Mouse (Mus musculus): ENCODE results near the gene Rbms2. TPM values are rescaled to one million over a fixed set of nuclear protein-coding genes. Genes with fewer than 3 reads are reported as not detected.

The Rbms2 gene
- polyA plus RNA-seq (2014; fragmentation: Nextera tagmentation; extraction: Ambion mirVana), result 5.0 and 7.1 TPM in 2 replicates

- Histone ChIP-seq H3K4me1 (ENCODE audit: control insufficient read depth, insufficient read depth, low read length) (peaks cover 10% of the 10 kb centered on the region), H3K4me2 (ENCODE audit: low read length) (no peak within 1 kb of the TSS), H3K27ac (replicated peaks; ENCODE audit: low read depth, low read length) (no peak within 1 kb of the TSS), H3K27me3 (ENCODE audit: control insufficient read depth, insufficient read depth, low read length) (no peaks in the 10 kb centered on the region), H3K4me3 (replicated peaks; ENCODE audit: low read depth, low read length) (no peak within 1 kb of the TSS), H3K36me3 (ENCODE audit: control insufficient read depth, insufficient read depth, low read length) (no peaks in the 10 kb centered on the region), H3K9me3 (ENCODE audit: control insufficient read depth, low read length) (no peaks in the 10 kb centered on the region), H3K9ac (replicated peaks; ENCODE audit: low read length) (no peak within 1 kb of the TSS)
- DNase-seq (no peak), ATAC-seq (ENCODE audit: low FRiP score, low TSS enrichment) (no peak)
- whole genome bisulfite sequencing, result 8% methylated on average over 6 of the region's 6 CpGs
These were observed at the start of gene Rbms2 for GRCm38 (mm10) chr10:128179989-128180388. Gene Rbms2 (minus strand): TSS chr10:128180297.

DNA sequence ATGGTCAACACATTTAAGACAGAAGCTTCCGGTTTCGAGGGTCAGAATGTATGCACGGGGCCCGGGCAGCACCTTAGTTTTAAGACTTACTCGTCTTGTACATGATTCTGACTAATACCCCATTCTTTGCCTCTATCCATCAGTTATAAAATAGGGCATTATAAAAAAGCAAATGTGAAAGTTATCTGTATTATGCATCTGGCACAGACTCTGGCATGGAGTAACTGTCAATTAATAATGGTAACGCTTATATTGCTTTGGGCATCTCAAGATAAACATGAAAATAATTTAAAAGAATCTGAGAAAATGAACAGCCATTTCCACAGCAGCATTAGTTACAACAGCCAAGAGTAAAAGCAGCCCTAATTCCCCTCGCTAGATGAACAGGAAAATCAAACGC, 47.9 kb upstream of the Rbms2 start:
- no peak for DNase-seq
- Histone ChIP-seq H3K27ac (replicated peaks; ENCODE audit: low read depth, low read length) (no peak overlapping the region), H3K4me2 (ENCODE audit: low read length) (no peak overlapping the region), H3K9me3 (ENCODE audit: control insufficient read depth, low read length) (no peaks in the 10 kb centered on the region), H3K4me1 (ENCODE audit: control insufficient read depth, insufficient read depth, low read length) (peaks cover 3% of the 10 kb centered on the region; the same call in 1 of the 2 replicates), H3K36me3 (ENCODE audit: control insufficient read depth, insufficient read depth, low read length) (no peaks in the 10 kb centered on the region), H3K27me3 (ENCODE audit: control insufficient read depth, insufficient read depth, low read length) (no peaks in the 10 kb centered on the region), H3K9ac (replicated peaks; ENCODE audit: low read length) (no peak overlapping the region), H3K4me3 (replicated peaks; ENCODE audit: low read depth, low read length) (no peak overlapping the region)
- no peak for ATAC-seq (ENCODE audit: low FRiP score, low TSS enrichment)
- 95% methylated on average over 8 of the region's 8 CpGs for WGBS

GRCm38 (mm10) chr10:128227592-128227991, 47.5 kb upstream of the Rbms2 start:
- no peak for ATAC-seq (ENCODE audit: low FRiP score, low TSS enrichment)
- H3K4me2 ChIP-seq (ENCODE audit: low read length), result no peak overlapping the region
- H3K27me3 ChIP-seq (ENCODE audit: control insufficient read depth, insufficient read depth, low read length), result no peaks in the 10 kb centered on the region
- no peak for DNase-seq
- H3K36me3 ChIP-seq (ENCODE audit: control insufficient read depth, insufficient read depth, low read length), result no peaks in the 10 kb centered on the region
- H3K27ac ChIP-seq (replicated peaks; ENCODE audit: low read depth, low read length), result no peak overlapping the region
- WGBS, result 89% methylated on average over 9 of the region's 9 CpGs
- H3K4me1 ChIP-seq (ENCODE audit: control insufficient read depth, insufficient read depth, low read length), result no peaks in the 10 kb centered on the region
- no peak overlapping the region for H3K4me3 ChIP-seq (replicated peaks; ENCODE audit: low read depth, low read length)
- no peaks in the 10 kb centered on the region for H3K9me3 ChIP-seq (ENCODE audit: control insufficient read depth, low read length)
- no peak overlapping the region for H3K9ac ChIP-seq (replicated peaks; ENCODE audit: low read length)

DNA sequence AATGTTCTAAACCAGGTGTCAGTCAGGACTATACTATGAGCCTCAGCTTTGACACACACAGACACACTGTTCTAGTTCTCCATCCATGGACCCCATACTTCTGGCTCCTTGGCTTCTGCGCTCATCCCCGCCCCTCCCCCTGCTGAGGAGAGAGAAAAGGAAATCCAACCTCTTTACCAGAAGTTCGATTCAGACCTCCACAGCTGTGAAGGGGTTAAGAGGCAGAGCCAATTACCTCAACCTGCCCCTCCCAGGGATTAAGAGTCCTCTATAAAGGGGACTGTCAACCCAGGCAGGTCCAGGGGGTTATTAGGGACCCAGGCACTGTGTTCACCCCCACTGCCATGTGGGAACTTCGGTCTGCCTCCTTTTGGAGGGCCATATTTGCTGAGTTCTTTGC, 45.4 kb upstream of the Rbms2 start, which contains the start of gene Mip:
Mip (plus strand) TSS at position 301 of the 400 bp plus-strand sequence.
- H3K9ac ChIP-seq (replicated peaks; ENCODE audit: low read length), result no peak within 1 kb of the TSS; the same call in 1 of the 2 replicates
- H3K4me1 ChIP-seq (ENCODE audit: control insufficient read depth, insufficient read depth, low read length), result no peaks in the 10 kb centered on the region
- whole genome bisulfite sequencing, result 31% methylated on average over 4 of the region's 4 CpGs
- H3K36me3 ChIP-seq (ENCODE audit: control insufficient read depth, insufficient read depth, low read length), result no peaks in the 10 kb centered on the region
- H3K27ac ChIP-seq (replicated peaks; ENCODE audit: low read depth, low read length), result no peak within 1 kb of the TSS
- H3K4me3 ChIP-seq (replicated peaks; ENCODE audit: low read depth, low read length), result no peak within 1 kb of the TSS
- DNase-seq (no peak), ATAC-seq (ENCODE audit: low FRiP score, low TSS enrichment) (no peak)
- H3K9me3 ChIP-seq (ENCODE audit: control insufficient read depth, low read length), result no peaks in the 10 kb centered on the region
- H3K4me2 ChIP-seq (ENCODE audit: low read length), result no peak within 1 kb of the TSS
- no peaks in the 10 kb centered on the region for H3K27me3 ChIP-seq (ENCODE audit: control insufficient read depth, insufficient read depth, low read length)

- H3K4me2 ChIP-seq (ENCODE audit: low read length), result no peak overlapping the region
- no peaks in the 10 kb centered on the region for H3K36me3 ChIP-seq (ENCODE audit: control insufficient read depth, insufficient read depth, low read length)
- no peak overlapping the region; the same call in 1 of the 2 replicates for H3K9ac ChIP-seq (replicated peaks; ENCODE audit: low read length)
- H3K4me3 ChIP-seq (replicated peaks; ENCODE audit: low read depth, low read length), result no peak overlapping the region
- 39% methylated on average over 5 of the region's 5 CpGs for WGBS
- no peaks in the 10 kb centered on the region for H3K9me3 ChIP-seq (ENCODE audit: control insufficient read depth, low read length)
- H3K27me3 ChIP-seq (ENCODE audit: control insufficient read depth, insufficient read depth, low read length), result no peaks in the 10 kb centered on the region
- DNase-seq, result no peak
- ATAC-seq (ENCODE audit: low FRiP score, low TSS enrichment), result no peak
- no peak overlapping the region for H3K27ac ChIP-seq (replicated peaks; ENCODE audit: low read depth, low read length)
- no peaks in the 10 kb centered on the region for H3K4me1 ChIP-seq (ENCODE audit: control insufficient read depth, insufficient read depth, low read length)
These were observed 45.0 kb upstream of the Rbms2 start for GRCm38 (mm10) chr10:128225064-128225463.

- H3K4me2 ChIP-seq (ENCODE audit: low read length), result no peak overlapping the region
- no peaks in the 10 kb centered on the region for H3K36me3 ChIP-seq (ENCODE audit: control insufficient read depth, insufficient read depth, low read length)
- H3K27me3 ChIP-seq (ENCODE audit: control insufficient read depth, insufficient read depth, low read length), result no peaks in the 10 kb centered on the region
- DNase-seq (no peak), ATAC-seq (ENCODE audit: low FRiP score, low TSS enrichment) (no peak)
- 67% methylated on average over 16 of the region's 16 CpGs for WGBS
- no peaks in the 10 kb centered on the region for H3K4me1 ChIP-seq (ENCODE audit: control insufficient read depth, insufficient read depth, low read length)
- no peak overlapping the region for H3K27ac ChIP-seq (replicated peaks; ENCODE audit: low read depth, low read length)
- H3K9ac ChIP-seq (replicated peaks; ENCODE audit: low read length), result no peak overlapping the region
- no peaks in the 10 kb centered on the region for H3K9me3 ChIP-seq (ENCODE audit: control insufficient read depth, low read length)
- H3K4me3 ChIP-seq (replicated peaks; ENCODE audit: low read depth, low read length), result no peak overlapping the region
These were observed 41.6 kb upstream of the Rbms2 start for GRCm38 (mm10) chr10:128221533-128222286.

- Histone ChIP-seq H3K4me3 (replicated peaks; ENCODE audit: low read depth, low read length) (no peak overlapping the region), H3K4me1 (ENCODE audit: control insufficient read depth, insufficient read depth, low read length) (no peaks in the 10 kb centered on the region), H3K27ac (replicated peaks; ENCODE audit: low read depth, low read length) (no peak overlapping the region), H3K9me3 (ENCODE audit: control insufficient read depth, low read length) (no peaks in the 10 kb centered on the region), H3K27me3 (ENCODE audit: control insufficient read depth, insufficient read depth, low read length) (no peaks in the 10 kb centered on the region), H3K9ac (replicated peaks; ENCODE audit: low read length) (no peak overlapping the region), H3K4me2 (ENCODE audit: low read length) (no peak overlapping the region), H3K36me3 (ENCODE audit: control insufficient read depth, insufficient read depth, low read length) (no peaks in the 10 kb centered on the region)
- ATAC-seq (ENCODE audit: low FRiP score, low TSS enrichment), result no peak
- 94% methylated on average over 18 of the region's 18 CpGs for WGBS
- no peak for DNase-seq
These were observed 38.5 kb upstream of the Rbms2 start for GRCm38 (mm10) chr10:128218387-128219117.

DNA sequence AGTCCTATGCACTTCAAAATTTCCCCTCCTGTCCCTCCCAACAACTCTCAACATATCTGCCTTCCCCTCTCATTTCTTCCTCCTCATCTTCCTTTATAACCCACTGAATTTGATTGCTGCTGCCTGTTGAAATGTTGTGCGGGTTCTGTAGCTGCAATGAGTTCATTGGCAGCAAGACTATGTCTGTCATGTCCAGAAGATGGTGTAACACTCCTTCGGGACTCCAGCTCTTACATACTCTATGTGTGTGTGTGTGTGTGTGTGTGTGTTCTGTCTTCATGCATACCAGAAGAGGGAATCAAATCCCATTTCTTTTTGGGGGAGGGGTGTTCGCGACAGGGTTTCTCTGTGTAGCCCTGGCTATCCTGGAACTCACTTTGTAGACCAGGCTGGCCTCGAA, 34.9 kb upstream of the Rbms2 start:
- DNase-seq (no peak), ATAC-seq (ENCODE audit: low FRiP score, low TSS enrichment) (no peak)
- Histone ChIP-seq H3K27ac (replicated peaks; ENCODE audit: low read depth, low read length) (no peak overlapping the region), H3K4me3 (replicated peaks; ENCODE audit: low read depth, low read length) (no peak overlapping the region), H3K4me1 (ENCODE audit: control insufficient read depth, insufficient read depth, low read length) (peaks cover 5% of the 10 kb centered on the region), H3K27me3 (ENCODE audit: control insufficient read depth, insufficient read depth, low read length) (no peaks in the 10 kb centered on the region), H3K9ac (replicated peaks; ENCODE audit: low read length) (no peak overlapping the region), H3K36me3 (ENCODE audit: control insufficient read depth, insufficient read depth, low read length) (no peaks in the 10 kb centered on the region), H3K9me3 (ENCODE audit: control insufficient read depth, low read length) (no peaks in the 10 kb centered on the region), H3K4me2 (ENCODE audit: low read length) (no peak overlapping the region)
- 90% methylated on average over 5 of the region's 5 CpGs for WGBS

All from midbrain, embryonic 14.5 days (tissue).